Mouse (Mus musculus) lung, embryonic 15.5 days (tissue): ENCODE results near the gene Scg5. TPM values are rescaled to one million over a fixed set of nuclear protein-coding genes. Genes with fewer than 3 reads are reported as not detected.

Experiments used
- ATAC-seq: fragments of 200-750 bp; cut with Nextera tagmentation; 2 replicates; pipeline ENCODE4 v1.8.0; 2017; ENCODE audit warnings: moderate number of reproducible peaks, borderline replicate concordance; ENCODE audit not compliant: low FRiP score, low TSS enrichment; ENCODE audit errors: extremely low read depth
- H3K27ac ChIP-seq: fragments of 300-500 bp; sonication (generic); 2 replicates; pipeline ENCODE4 v1.5.1; 2015; ENCODE audit warnings: moderate library complexity, mild to moderate bottlenecking, inconsistent platforms
- H3K27me3 ChIP-seq: fragments of 300-500 bp; sonication (generic); 2 replicates; pipeline ENCODE4 v1.6.1; 2015; ENCODE audit warnings: inconsistent platforms
- H3K36me3 ChIP-seq: fragments of 300-500 bp; sonication (generic); 2 replicates; pipeline ENCODE4 v1.6.1; 2015; ENCODE audit warnings: inconsistent platforms
- H3K4me1 ChIP-seq: fragments of 300-500 bp; sonication (generic); 2 replicates; pipeline ENCODE4 v1.6.1; 2015; ENCODE audit warnings: inconsistent platforms
- H3K4me2 ChIP-seq: fragments of 300-500 bp; sonication (generic); 2 replicates; pipeline ENCODE4 v1.6.1; 2015; ENCODE audit warnings: inconsistent platforms, mild to moderate bottlenecking, moderate library complexity
- H3K4me3 ChIP-seq: fragments of 300-500 bp; sonication (generic); 2 replicates; pipeline ENCODE4 v1.5.1; 2015; ENCODE audit warnings: mild to moderate bottlenecking, inconsistent platforms
- H3K9ac ChIP-seq: fragments of 300-500 bp; sonication (generic); 2 replicates; pipeline ENCODE4 v1.6.1; 2015; ENCODE audit warnings: inconsistent platforms
- H3K9me3 ChIP-seq: fragments of 300-500 bp; sonication (generic); 2 replicates; pipeline ENCODE4 v1.6.1; 2016; ENCODE audit warnings: inconsistent platforms
- WGBS: fragments of 180-500 bp; shearing (Covaris S2); methylation state at CpG from one replicate; pipeline ENCODE4 v1.1.7; 2015; 5-methylcytosine and 5-hydroxymethylcytosine counted together
- polyA plus RNA-seq: library from polyadenylated mRNA; unstranded; fragments of >200 nt; fragmentation: Nextera tagmentation; extraction: Ambion mirVana; gene quantifications from 2 replicates; pipeline ENCODE4 v1.2.1, GENCODE M21; 2015

The Scg5 gene
- 1.0 and 1.6 TPM in 2 replicates for polyA plus RNA-seq

DNA sequence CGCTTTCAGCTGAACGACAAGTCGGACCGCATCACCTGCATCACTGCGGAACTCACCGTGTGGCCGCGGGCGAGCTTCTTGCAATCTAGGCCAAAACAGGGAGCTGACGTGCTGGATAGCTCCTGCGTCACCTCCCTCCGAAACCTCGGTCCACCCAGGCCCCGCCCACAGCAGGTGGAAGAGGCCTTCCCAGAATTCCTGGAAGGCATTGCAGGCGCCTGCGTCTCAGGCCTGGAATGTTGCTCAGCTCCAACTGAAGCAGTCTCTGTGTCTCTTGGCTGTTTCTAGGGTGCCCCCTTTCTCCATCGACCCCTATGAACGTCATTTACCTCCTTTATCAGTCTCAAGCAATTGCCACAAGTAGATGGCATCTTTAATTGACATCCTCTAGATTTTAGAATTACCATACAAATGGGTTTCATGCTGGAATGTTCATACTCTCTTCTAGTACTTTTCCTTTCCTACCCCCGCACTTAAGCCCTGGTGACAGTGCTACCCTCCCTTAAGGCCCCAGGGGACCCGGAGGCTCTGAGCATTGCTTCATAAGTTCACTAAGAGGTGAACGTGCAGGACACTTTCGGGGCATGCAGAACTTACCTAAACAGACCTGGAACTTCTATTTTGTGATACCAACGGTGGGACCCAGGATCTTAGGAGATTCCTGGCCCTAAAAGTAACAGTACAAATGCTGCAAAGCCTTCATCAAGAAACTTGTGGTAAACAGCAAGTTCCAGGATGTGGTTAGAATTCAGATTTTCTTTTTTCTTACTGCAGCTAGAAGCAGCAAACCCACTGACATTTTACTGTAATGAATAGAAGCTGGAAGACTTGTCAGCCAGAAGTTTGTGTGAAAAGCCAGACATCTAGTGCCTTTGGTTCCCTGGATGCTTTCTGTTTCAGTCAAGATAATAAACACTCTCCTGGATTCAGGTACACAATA lies at the start of gene Scg5:
TSS of gene Scg5 (minus strand) at position 179 of the 940 bp plus-strand sequence.
- Histone ChIP-seq H3K9ac (no peak within 1 kb of the TSS), H3K9me3 (no peaks in the 10 kb centered on the region), H3K27ac (no peak within 1 kb of the TSS), H3K4me3 (no peak within 1 kb of the TSS), H3K4me2 (peak within 1 kb of the TSS; percentile 47), H3K27me3 (no peaks in the 10 kb centered on the region), H3K4me1 (0 out of 2 replicates have a peak, but pooled peaks cover 4% of the 10 kb centered on the region), H3K36me3 (peaks cover 25% of the 10 kb centered on the region)
- ATAC-seq, result peak; percentile 87
- 10% methylated on average over 23 of the region's 23 CpGs for WGBS

DNA sequence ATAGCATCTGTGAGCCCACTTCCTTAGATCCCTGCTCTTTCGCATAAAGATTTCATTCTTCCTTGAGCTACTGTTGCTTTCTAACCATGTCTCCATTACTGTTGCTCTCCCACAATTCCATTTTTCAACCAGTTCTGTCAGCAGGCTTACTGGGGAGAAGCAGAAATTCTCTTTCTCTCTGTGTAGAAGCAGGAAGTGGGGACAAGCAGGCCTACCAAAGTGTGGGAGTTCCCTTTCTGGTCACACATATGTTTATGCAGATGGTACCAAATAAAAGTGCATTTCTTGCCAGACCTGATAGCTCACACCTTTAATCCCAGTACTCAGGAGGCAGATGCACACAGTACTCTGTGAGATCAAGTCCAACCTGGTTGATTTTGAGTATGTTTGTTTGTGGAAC lies 41.2 kb upstream of the Scg5 start:
- Histone ChIP-seq H3K4me3 (no peak overlapping the region), H3K4me2 (no peak overlapping the region), H3K36me3 (no peaks in the 10 kb centered on the region), H3K9me3 (no peaks in the 10 kb centered on the region), H3K9ac (no peak overlapping the region), H3K27ac (no peak overlapping the region), H3K27me3 (no peaks in the 10 kb centered on the region), H3K4me1 (no peaks in the 10 kb centered on the region)
- 95% methylated on average over 1 of the region's 1 CpGs for WGBS
- ATAC-seq, result no peak

DNA sequence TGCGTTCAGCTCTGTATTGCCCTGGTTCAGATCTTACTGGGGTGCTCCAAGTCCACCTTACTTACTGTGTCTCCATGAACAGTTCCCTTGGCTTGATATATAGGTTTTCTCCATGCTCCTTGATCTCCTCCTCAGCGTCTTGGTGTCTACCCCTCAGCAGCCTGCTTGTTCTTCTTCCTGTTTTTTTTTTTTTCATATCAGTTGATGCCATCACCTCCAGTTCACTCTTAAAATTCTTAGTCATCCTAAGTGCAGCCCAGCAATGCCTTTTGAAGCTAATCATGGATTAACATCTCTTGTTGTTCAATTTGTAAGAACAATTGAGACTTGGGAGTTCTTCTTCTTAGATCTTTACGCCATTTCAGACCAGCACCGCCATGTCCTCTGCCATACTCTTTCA lies 39.5 kb upstream of the Scg5 start:
- Histone ChIP-seq H3K36me3 (no peaks in the 10 kb centered on the region), H3K27ac (no peak overlapping the region), H3K9ac (no peak overlapping the region), H3K4me1 (no peaks in the 10 kb centered on the region), H3K4me2 (no peak overlapping the region), H3K9me3 (no peaks in the 10 kb centered on the region), H3K4me3 (no peak overlapping the region), H3K27me3 (no peaks in the 10 kb centered on the region)
- no peak for ATAC-seq
- whole genome bisulfite sequencing, result 76% methylated on average over 4 of the region's 4 CpGs

DNA sequence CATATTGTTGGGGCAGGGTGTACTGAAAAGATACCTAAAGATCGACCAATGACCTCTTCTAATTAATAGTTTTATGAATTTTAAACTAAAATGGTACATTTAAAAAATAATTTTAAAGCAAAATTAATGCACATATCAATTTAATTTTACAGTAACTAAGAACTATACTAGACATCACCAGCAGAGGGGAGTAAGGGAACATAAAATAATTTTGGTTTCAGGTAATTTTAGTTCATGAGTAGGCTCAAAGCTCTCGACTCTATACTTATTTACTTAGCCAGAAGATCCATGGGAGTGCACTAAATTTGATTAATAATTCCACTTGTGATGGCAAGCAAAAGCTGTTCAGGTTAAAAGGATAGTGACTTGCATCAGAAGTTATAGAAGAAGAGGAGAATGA lies 37.2 kb upstream of the Scg5 start:
- no peaks in the 10 kb centered on the region for H3K36me3 ChIP-seq
- no peak overlapping the region for H3K9ac ChIP-seq
- H3K4me1 ChIP-seq, result no peaks in the 10 kb centered on the region
- H3K4me3 ChIP-seq, result no peak overlapping the region
- H3K27me3 ChIP-seq, result no peaks in the 10 kb centered on the region
- WGBS, result 16% methylated on average over 2 of the region's 2 CpGs
- no peaks in the 10 kb centered on the region for H3K9me3 ChIP-seq
- H3K4me2 ChIP-seq, result no peak overlapping the region
- no peak overlapping the region for H3K27ac ChIP-seq
- ATAC-seq, result no peak

DNA sequence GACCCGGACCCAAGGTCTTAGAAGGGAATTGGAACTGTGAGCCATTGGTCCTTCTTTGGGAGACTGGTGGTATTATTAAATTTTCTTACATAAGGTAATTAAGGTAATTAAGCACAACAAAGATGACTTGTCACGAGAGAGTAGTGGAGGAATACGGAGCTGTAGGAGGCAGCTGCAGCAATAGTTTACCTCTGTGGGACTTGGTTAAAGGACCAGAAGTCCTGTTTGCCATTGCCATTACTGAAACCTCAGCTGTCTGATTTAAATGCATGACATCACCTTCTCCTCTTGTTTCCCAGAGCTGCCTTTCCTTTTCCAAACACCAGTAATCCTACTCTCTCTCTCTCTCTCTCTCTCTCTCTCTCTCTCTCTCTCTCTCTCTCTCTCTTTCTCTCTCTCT lies 20.2 kb upstream of the Scg5 start:
- Histone ChIP-seq H3K4me3 (peak overlapping the region; percentile 91), H3K27ac (peak overlapping the region; percentile 91; the same call in 1 of the 2 replicates), H3K4me2 (peak overlapping the region; percentile 66), H3K27me3 (no peaks in the 10 kb centered on the region), H3K4me1 (peaks cover 28% of the 10 kb centered on the region), H3K36me3 (peaks cover 8% of the 10 kb centered on the region), H3K9ac (peak overlapping the region; percentile 31), H3K9me3 (no peaks in the 10 kb centered on the region)
- 1% methylated on average over 3 of the region's 3 CpGs for WGBS
- peak; percentile 19; the same call in 1 of the 2 replicates for ATAC-seq

DNA sequence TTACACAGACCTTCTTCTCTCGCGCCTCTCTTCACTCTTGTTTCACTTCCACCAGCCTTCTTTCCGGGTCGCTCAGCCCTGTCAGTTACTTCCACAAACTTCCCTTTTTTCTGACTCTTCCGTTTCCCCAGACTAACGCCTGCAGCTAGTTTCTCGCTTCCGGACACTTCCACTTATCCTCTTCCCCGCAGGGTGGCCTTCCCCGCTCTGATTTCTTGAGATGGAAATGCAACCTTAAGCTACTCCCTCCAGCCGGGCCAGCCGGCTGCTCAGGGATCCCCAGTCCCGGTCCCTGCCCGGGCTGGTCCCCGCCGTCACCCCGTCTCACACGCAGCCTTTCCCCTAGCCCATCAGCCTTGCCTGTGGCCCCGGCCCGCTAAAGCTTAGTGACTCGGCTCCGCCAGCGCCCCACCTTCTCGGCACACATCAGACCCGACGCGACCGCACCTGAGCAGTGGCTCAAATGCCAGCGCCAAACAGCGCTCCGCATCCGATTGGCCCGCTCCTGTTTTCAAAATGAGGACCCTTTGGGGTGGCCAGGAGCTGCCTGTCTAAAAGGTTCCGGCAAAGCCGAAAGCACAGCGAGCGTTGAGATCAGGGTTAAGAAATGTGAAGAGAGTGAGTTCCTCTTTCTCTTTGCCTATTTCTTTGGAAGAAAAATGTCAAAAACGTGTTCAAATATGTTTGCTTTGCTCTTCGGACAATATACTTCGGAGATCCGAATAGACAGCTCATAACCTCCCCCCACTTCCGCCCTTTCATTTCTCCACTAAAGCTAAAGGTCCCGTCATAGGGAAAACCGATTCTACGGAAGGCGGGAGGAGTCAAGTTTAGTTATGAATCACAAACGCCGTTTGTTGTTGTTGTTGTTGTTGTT lies 19.6 kb upstream of the Scg5 start, which contains the start of gene Arhgap11a:
TSS of gene Arhgap11a (minus strand) at position 417 of the 877 bp plus-strand sequence.
- Histone ChIP-seq H3K4me3 (peak within 1 kb of the TSS; percentile 91), H3K9ac (peak within 1 kb of the TSS; percentile 77), H3K27me3 (no peaks in the 10 kb centered on the region), H3K4me2 (peak within 1 kb of the TSS; percentile 66), H3K36me3 (peaks cover 15% of the 10 kb centered on the region), H3K4me1 (peaks cover 28% of the 10 kb centered on the region), H3K9me3 (no peaks in the 10 kb centered on the region), H3K27ac (peak within 1 kb of the TSS; percentile 91)
- ATAC-seq, result peak; percentile 95
- under 1% methylated on average over 48 of the region's 48 CpGs for WGBS

DNA sequence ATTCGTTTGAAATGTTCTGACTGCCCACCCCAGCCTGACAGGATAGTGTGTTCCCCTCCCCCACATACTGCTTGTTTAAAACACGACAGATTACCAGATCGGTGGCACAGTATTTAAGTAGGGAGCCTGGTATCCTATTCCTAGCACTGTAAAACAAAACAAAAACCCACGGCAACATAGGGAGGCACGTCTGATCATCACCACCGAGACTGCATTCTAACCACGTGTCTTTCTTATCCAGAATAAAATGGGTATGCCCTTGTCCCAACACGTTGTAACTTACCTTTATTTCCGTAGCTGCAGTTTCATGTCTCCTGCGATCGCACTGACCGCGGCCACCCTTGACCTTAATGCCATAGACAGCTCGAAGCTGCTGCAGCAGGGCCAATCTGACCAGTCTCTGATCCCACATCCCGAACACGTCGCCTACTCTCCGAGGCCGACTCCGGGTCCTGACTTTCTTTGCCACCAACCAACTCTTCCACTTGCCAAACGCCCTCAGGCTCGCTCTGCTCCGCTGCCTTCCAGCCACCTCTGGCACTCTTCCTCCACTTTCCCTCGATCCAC lies 18.8 kb upstream of the Scg5 start:
- peaks cover 28% of the 10 kb centered on the region for H3K4me1 ChIP-seq
- no peaks in the 10 kb centered on the region for H3K27me3 ChIP-seq
- peak overlapping the region; percentile 77 for H3K9ac ChIP-seq
- H3K4me2 ChIP-seq, result peak overlapping the region; percentile 66
- WGBS, result under 1% methylated on average over 24 of the region's 24 CpGs
- H3K27ac ChIP-seq, result peak overlapping the region; percentile 91
- peaks cover 17% of the 10 kb centered on the region for H3K36me3 ChIP-seq
- H3K9me3 ChIP-seq, result no peaks in the 10 kb centered on the region
- ATAC-seq, result no peak
- H3K4me3 ChIP-seq, result peak overlapping the region; percentile 91

DNA sequence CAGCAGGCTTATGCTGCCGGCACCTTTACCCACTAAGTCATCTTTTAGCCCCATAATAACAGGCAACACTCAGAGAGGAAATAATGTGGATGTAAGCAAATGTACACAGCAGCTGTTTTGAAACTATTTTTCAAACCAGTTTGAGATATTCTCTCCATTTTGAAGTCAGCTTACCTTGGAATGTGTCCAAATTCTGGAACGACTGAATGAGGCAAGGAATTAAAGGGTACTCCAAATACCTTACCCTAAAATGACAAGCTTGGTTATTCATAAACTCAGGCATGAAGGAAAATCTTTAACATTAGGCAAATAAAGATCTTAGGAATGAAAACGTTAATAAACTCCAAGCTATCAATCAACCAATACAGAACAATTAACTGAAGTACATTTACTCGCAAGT lies 16.2 kb upstream of the Scg5 start:
- Histone ChIP-seq H3K9me3 (no peaks in the 10 kb centered on the region), H3K4me2 (0 out of 2 replicates have a peak overlapping the region, but pooled peaks have one; percentile 66)
- 41% methylated on average over 4 of the region's 4 CpGs for WGBS

DNA sequence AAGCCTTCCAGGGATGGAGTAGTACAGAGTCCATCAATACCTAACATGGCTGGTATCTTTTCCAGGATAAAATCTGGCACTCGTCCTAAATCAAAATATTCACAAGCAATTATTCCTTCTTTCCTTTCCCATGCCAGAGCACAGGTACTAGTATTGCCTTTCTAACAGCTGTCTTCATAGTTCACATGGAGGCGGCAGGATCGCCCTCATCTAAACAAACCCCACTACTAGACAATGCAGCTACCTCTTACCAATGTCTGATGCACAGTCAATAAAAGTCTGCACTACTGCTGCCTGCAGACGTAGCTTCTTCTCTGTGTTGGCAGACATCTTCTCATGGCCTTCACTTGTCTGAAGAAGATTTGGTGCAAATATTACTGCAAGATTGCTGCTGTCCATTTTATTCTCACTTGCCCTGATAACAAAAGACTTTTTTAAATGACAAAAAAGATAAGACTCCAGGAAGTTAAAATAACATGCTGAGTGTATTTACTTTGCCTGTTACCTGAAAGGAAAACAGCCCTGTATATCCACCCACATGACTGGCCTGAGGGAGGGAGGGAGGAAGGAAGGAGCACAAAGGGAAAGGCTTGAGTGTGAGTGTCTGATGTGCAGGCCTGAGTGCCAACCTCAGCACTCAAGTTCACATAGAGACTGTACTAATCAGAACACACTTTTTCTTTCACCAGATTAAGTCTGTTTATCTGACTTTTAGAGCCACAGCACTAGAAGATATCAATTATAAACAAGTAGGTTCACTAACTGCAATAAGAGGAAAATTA lies 12.9 kb upstream of the Scg5 start:
- WGBS, result 86% methylated on average over 4 of the region's 4 CpGs
- Histone ChIP-seq H3K9ac (no peak overlapping the region), H3K4me3 (no peak overlapping the region), H3K4me1 (peaks cover 20% of the 10 kb centered on the region), H3K4me2 (no peak overlapping the region), H3K36me3 (peaks cover 50% of the 10 kb centered on the region), H3K9me3 (no peaks in the 10 kb centered on the region), H3K27ac (no peak overlapping the region), H3K27me3 (no peaks in the 10 kb centered on the region)
- no peak for ATAC-seq

More for the DNA sequence above, 16.2 kb upstream of the Scg5 start:
- Histone ChIP-seq H3K27me3 (no peaks in the 10 kb centered on the region), H3K36me3 (peaks cover 37% of the 10 kb centered on the region), H3K27ac (0 out of 2 replicates have a peak overlapping the region, but pooled peaks have one; percentile 50), H3K4me1 (peaks cover 28% of the 10 kb centered on the region), H3K4me3 (no peak overlapping the region), H3K9ac (no peak overlapping the region)
- ATAC-seq, result no peak

DNA sequence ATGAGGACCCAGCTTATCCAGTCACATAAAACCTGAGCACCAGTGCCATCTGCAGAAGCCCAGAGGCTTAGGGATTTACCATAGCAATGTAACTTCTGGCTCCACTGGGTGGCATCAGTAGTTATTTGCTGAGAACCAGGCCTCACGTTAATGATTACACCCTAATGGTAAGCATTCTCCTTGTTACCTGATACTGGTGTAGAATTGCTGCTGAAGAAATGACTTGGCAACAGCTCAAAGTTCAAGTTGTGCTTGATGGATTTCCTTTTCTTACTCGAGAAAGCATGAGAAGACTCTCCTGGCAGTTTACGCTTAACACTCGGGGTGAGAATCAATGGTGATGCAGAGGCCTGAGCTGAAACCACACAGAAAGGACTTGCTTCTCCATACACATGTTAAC lies 10.6 kb upstream of the Scg5 start:
- ATAC-seq, result no peak; the same call in 1 of the 2 replicates
- H3K9ac ChIP-seq, result no peak overlapping the region
- H3K4me2 ChIP-seq, result no peak overlapping the region
- H3K4me1 ChIP-seq, result 0 out of 2 replicates have a peak, but pooled peaks cover 1% of the 10 kb centered on the region
- H3K4me3 ChIP-seq, result no peak overlapping the region
- WGBS, result 47% methylated on average over 4 of the region's 4 CpGs
- no peaks in the 10 kb centered on the region for H3K27me3 ChIP-seq
- H3K36me3 ChIP-seq, result peaks cover 68% of the 10 kb centered on the region
- H3K27ac ChIP-seq, result no peak overlapping the region
- no peaks in the 10 kb centered on the region for H3K9me3 ChIP-seq

DNA sequence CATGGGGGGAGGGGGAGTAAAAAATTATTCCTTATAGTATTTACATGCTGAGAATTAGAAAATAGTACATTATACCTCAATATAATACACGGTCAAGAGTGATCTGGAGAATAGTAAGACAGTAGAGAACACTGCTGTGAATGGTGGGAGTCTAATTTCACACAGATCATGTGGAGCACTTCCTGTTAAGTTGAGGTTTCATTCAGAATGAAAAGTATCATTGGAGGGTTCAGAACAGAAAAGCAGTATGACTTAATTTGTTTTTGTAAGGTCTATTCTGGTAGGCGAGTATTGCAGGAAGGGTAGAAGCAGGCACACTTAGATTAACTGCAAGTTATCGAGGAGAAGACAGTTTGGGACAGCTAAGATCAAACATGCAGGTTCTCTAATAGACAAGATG lies 6.3 kb upstream of the Scg5 start:
- peaks cover 61% of the 10 kb centered on the region for H3K36me3 ChIP-seq
- WGBS, result 85% methylated on average over 3 of the region's 3 CpGs
- no peak for ATAC-seq

More for the DNA sequence above, 6.3 kb upstream of the Scg5 start:
- Histone ChIP-seq H3K27ac (no peak overlapping the region), H3K27me3 (no peaks in the 10 kb centered on the region), H3K4me3 (no peak overlapping the region), H3K9me3 (no peaks in the 10 kb centered on the region), H3K4me1 (no peaks in the 10 kb centered on the region), H3K4me2 (no peak overlapping the region), H3K9ac (no peak overlapping the region)
